Mouse (Mus musculus): ENCODE measurements around the gene Ktn1. TPM values are rescaled to one million over a fixed set of nuclear protein-coding genes. Genes with fewer than 3 reads are reported as not detected.

The Ktn1 gene
- polyA plus RNA-seq, 1 experiment from 2014 or later = 82.7 TPM

DNA sequence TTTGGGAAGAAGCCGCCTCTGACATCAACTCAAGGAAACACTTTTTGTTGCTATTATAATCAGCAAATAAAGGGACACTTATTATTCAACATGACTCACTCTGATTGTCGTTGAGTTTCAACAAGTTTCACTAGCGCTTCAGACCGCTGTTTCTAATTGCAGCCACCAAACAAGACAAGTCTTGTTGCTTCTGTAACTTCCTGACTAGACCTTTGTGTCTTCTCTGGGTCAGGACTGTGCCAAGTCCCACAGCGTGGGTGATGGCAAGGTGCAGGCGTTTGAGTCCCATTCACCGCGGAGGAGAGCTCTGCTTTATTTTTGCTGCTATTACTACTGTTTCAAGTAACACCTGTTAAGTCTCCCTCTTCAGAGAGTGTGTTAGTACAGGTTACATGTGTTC is 88.2 kb downstream of the Ktn1 start:
- no peak for ATAC-seq (replicated peaks; ENCODE audit: insufficient number of reproducible peaks, insufficient read depth, low FRiP score, low read depth)
- Histone ChIP-seq H3K4me2 (no peak overlapping the region), H3K36me3 (peaks cover 65% of the 10 kb centered on the region), H3K9me3 (replicated peaks) (no peaks in the 10 kb centered on the region), H3K27ac (no peak overlapping the region), H3K4me3 (no peak overlapping the region), H3K4me1 (replicated peaks) (no peaks in the 10 kb centered on the region), H3K27me3 (no peaks in the 10 kb centered on the region), H3K9ac (no peak overlapping the region)
- WGBS = 84% methylated on average over 8 of the region's 8 CpGs

DNA sequence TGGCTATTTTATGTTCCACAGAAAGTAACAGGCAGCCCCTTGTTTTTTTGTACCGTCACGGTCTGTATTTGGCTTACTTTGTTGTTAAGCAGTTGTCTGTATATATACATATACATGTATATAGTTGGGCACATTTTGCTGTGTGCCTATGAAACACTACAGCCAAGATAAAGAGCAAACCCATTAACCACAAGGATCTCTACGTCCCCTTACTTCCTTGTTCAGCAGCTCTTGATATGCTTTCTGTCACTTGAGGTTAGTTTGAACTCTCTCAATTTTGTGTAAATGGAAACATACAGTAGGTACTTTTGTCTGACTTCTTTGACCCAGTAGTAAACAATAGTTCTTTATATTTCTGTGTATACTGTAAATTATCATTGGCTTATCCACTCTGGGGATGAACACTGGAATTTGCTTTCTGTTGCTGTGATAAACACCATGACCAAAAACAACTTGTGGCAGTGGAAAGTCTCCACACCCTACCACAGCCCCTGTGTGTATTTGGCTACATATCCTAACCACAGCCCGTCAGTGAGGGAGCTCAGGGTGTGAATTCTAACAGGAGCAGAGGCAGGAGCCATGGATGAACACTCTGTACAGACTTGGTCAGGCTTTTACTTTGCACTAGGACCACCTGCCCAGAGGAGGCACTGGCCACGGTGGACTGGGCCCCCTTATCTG is 92.2 kb downstream of the Ktn1 start:
- no peak overlapping the region for H3K9ac ChIP-seq
- H3K9me3 ChIP-seq (replicated peaks) = no peaks in the 10 kb centered on the region
- ATAC-seq (replicated peaks; ENCODE audit: insufficient number of reproducible peaks, insufficient read depth, low FRiP score, low read depth) = no peak
- 74% methylated on average over 5 of the region's 5 CpGs for WGBS
- peaks cover 4% of the 10 kb centered on the region; the same call in 1 of the 2 replicates for H3K4me1 ChIP-seq (replicated peaks)
- H3K36me3 ChIP-seq = peaks cover 27% of the 10 kb centered on the region
- no peak overlapping the region for H3K27ac ChIP-seq
- no peaks in the 10 kb centered on the region for H3K27me3 ChIP-seq
- no peak overlapping the region for H3K4me2 ChIP-seq
- H3K4me3 ChIP-seq = no peak overlapping the region

GRCm38 (mm10) chr14:47741046-47741445 is 92.8 kb downstream of the Ktn1 start:
- Histone ChIP-seq H3K9ac (no peak overlapping the region), H3K4me1 (replicated peaks) (peaks cover 4% of the 10 kb centered on the region; the same call in 1 of the 2 replicates), H3K36me3 (peaks cover 22% of the 10 kb centered on the region), H3K27ac (no peak overlapping the region), H3K4me2 (no peak overlapping the region), H3K4me3 (no peak overlapping the region), H3K27me3 (no peaks in the 10 kb centered on the region), H3K9me3 (replicated peaks) (no peaks in the 10 kb centered on the region)
- WGBS = 76% methylated on average over 2 of the region's 2 CpGs
- no peak for ATAC-seq (replicated peaks; ENCODE audit: insufficient number of reproducible peaks, insufficient read depth, low FRiP score, low read depth)

DNA sequence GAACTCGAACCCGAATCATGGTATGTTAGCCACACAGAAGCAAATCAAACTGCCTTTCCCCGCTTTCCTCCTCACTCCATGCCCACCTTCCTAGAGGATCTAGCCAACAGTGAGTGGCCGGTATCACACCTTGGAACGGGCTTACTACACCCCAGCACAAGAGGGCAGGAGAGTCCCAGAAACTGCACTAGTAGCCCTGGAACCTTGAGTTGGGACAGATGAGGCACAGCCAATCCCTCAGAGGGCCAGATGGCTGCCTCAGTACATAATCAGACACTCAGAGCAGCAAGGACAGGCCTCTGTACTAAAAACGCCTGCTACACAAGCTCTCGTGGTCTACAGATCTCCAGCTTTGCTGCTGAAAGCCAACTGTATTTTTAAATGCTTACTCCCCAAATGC is 94.4 kb downstream of the Ktn1 start:
- no peaks in the 10 kb centered on the region for H3K27me3 ChIP-seq
- H3K4me3 ChIP-seq = no peak overlapping the region
- peaks cover 10% of the 10 kb centered on the region; the same call in 1 of the 2 replicates for H3K36me3 ChIP-seq
- no peak for ATAC-seq (replicated peaks; ENCODE audit: insufficient number of reproducible peaks, insufficient read depth, low FRiP score, low read depth)
- no peak overlapping the region for H3K27ac ChIP-seq
- no peak overlapping the region for H3K9ac ChIP-seq
- no peak overlapping the region for H3K4me2 ChIP-seq
- WGBS = 87% methylated on average over 7 of the region's 7 CpGs
- no peaks in the 10 kb centered on the region for H3K9me3 ChIP-seq (replicated peaks)
- peaks cover 17% of the 10 kb centered on the region for H3K4me1 ChIP-seq (replicated peaks)

DNA sequence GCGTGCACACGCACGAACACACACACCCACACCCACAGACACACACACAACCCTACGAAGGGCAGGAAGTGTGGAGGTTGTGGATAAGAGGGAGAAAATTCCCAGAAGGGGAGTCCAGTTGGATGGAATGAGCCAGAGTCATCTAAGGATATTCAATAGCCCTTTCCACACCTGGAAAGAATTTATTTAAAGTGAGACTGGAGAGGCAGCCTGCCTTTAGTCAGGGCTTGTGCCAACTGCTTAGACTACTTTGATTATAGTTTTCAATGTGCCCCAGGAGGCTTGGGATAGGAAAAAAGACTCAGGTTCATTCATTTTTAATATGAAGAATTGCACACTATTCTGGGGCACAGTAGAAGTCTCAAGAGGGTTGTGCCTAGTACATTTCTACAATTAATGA is 96.8 kb downstream of the Ktn1 start:
- Histone ChIP-seq H3K4me1 (replicated peaks) (peaks cover 25% of the 10 kb centered on the region), H3K36me3 (no peaks in the 10 kb centered on the region), H3K27me3 (no peaks in the 10 kb centered on the region), H3K4me3 (no peak overlapping the region), H3K27ac (no peak overlapping the region), H3K9ac (no peak overlapping the region), H3K9me3 (replicated peaks) (no peaks in the 10 kb centered on the region), H3K4me2 (no peak overlapping the region)
- no peak for ATAC-seq (replicated peaks; ENCODE audit: insufficient number of reproducible peaks, insufficient read depth, low FRiP score, low read depth)
- 91% methylated on average over 4 of the region's 4 CpGs for WGBS

DNA sequence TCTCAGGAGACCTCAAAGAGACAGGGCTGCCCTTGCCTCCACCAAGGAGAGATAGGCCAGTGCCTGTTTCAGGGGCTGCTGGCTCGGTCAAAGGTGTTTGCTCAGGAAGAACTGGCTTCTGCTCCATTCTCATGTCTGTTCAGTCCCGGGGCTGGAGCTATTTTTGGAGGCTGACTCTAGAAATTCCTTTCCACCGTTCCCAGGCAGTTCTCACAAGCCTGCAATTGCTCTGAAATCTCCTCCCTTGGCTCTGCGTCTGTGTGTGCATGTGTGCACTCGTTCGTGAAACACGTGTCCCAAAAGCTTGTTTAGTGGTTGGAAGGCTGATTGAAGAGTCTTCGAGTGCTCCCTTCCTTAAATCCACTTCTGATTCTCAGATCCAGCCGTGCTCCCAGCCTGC is 99.3 kb downstream of the Ktn1 start:
- 21% methylated on average over 9 of the region's 9 CpGs for WGBS
- H3K36me3 ChIP-seq = no peaks in the 10 kb centered on the region
- 0 out of 2 replicates have a peak overlapping the region, but pooled peaks have one; percentile 13 for H3K9ac ChIP-seq
- H3K4me3 ChIP-seq = no peak overlapping the region
- no peaks in the 10 kb centered on the region; the same call in 1 of the 2 replicates for H3K27me3 ChIP-seq
- no peaks in the 10 kb centered on the region for H3K9me3 ChIP-seq (replicated peaks)
- peak overlapping the region; percentile 41 for H3K4me2 ChIP-seq
- peaks cover 25% of the 10 kb centered on the region for H3K4me1 ChIP-seq (replicated peaks)
- ATAC-seq (replicated peaks; ENCODE audit: insufficient number of reproducible peaks, insufficient read depth, low FRiP score, low read depth) = peak; percentile 84
- peak overlapping the region; percentile 92 for H3K27ac ChIP-seq

GRCm38 (mm10) chr14:47748714-47749113 is 100.5 kb downstream of the Ktn1 start:
- Histone ChIP-seq H3K27ac (no peak overlapping the region), H3K36me3 (no peaks in the 10 kb centered on the region), H3K27me3 (no peaks in the 10 kb centered on the region; the same call in 1 of the 2 replicates), H3K9ac (no peak overlapping the region), H3K4me3 (no peak overlapping the region), H3K4me1 (replicated peaks) (peaks cover 25% of the 10 kb centered on the region), H3K9me3 (replicated peaks) (no peaks in the 10 kb centered on the region), H3K4me2 (no peak overlapping the region)
- ATAC-seq (replicated peaks; ENCODE audit: insufficient number of reproducible peaks, insufficient read depth, low FRiP score, low read depth) = no peak
- 86% methylated on average over 3 of the region's 3 CpGs for WGBS

- 46% methylated on average over 8 of the region's 8 CpGs for WGBS
- Histone ChIP-seq H3K9me3 (replicated peaks) (no peaks in the 10 kb centered on the region), H3K4me1 (replicated peaks) (peaks cover 17% of the 10 kb centered on the region), H3K27ac (no peak overlapping the region), H3K27me3 (no peaks in the 10 kb centered on the region; the same call in 1 of the 2 replicates), H3K9ac (no peak overlapping the region), H3K4me2 (no peak overlapping the region), H3K4me3 (no peak overlapping the region), H3K36me3 (no peaks in the 10 kb centered on the region)
- ATAC-seq (replicated peaks; ENCODE audit: insufficient number of reproducible peaks, insufficient read depth, low FRiP score, low read depth) = no peak
These were observed 103.4 kb downstream of the Ktn1 start for GRCm38 (mm10) chr14:47751422-47752205.

DNA sequence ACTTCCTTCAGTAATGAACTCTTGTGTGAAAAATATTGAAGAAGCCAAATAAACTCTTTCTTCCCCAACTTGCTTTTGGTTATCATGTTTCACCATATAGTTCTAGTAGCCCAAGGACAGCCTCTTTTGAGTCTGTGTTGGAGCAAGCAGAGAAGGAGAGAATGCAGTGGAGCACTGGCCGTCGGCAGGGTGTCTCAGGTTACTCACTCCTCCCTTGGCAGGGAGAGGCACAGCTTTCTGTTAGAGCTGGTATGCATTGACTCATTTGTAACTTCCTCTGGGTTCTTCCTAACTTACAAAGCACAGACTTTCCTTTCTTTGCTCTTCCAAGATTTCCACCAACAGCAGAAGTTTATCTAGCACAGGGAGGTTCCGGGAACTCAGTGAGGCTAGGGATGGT is 105.3 kb downstream of the Ktn1 start:
- Histone ChIP-seq H3K27ac (no peak overlapping the region), H3K9me3 (replicated peaks) (no peaks in the 10 kb centered on the region), H3K36me3 (no peaks in the 10 kb centered on the region), H3K27me3 (no peaks in the 10 kb centered on the region; the same call in 1 of the 2 replicates), H3K4me2 (no peak overlapping the region), H3K4me3 (no peak overlapping the region), H3K4me1 (replicated peaks) (no peaks in the 10 kb centered on the region), H3K9ac (no peak overlapping the region)
- WGBS = 36% methylated on average over 3 of the region's 3 CpGs
- ATAC-seq (replicated peaks; ENCODE audit: insufficient number of reproducible peaks, insufficient read depth, low FRiP score, low read depth) = no peak

GRCm38 (mm10) chr14:47754253-47754897 is 106.1 kb downstream of the Ktn1 start:
- H3K9me3 ChIP-seq (replicated peaks) = no peaks in the 10 kb centered on the region
- no peak overlapping the region for H3K27ac ChIP-seq
- no peaks in the 10 kb centered on the region; the same call in 1 of the 2 replicates for H3K27me3 ChIP-seq
- H3K9ac ChIP-seq = no peak overlapping the region
- 77% methylated on average over 4 of the region's 4 CpGs for WGBS
- H3K4me1 ChIP-seq (replicated peaks) = no peaks in the 10 kb centered on the region
- no peak for ATAC-seq (replicated peaks; ENCODE audit: insufficient number of reproducible peaks, insufficient read depth, low FRiP score, low read depth)
- no peaks in the 10 kb centered on the region for H3K36me3 ChIP-seq
- H3K4me3 ChIP-seq = no peak overlapping the region
- no peak overlapping the region for H3K4me2 ChIP-seq

- Histone ChIP-seq H3K9me3 (replicated peaks) (no peaks in the 10 kb centered on the region), H3K36me3 (no peaks in the 10 kb centered on the region), H3K4me1 (replicated peaks) (no peaks in the 10 kb centered on the region), H3K27ac (no peak overlapping the region), H3K9ac (no peak overlapping the region), H3K27me3 (no peaks in the 10 kb centered on the region; the same call in 1 of the 2 replicates), H3K4me3 (no peak overlapping the region), H3K4me2 (no peak overlapping the region)
- ATAC-seq (replicated peaks; ENCODE audit: insufficient number of reproducible peaks, insufficient read depth, low FRiP score, low read depth) = no peak
- WGBS = 69% methylated on average over 9 of the region's 9 CpGs
These were observed 108.3 kb downstream of the Ktn1 start for GRCm38 (mm10) chr14:47756411-47757065.

Measured in heart, embryonic 15.5 days (tissue).